Mouse (Mus musculus) neural tube, postnatal 0 days (tissue): Measurements from ENCODE around the gene 1700025G04Rik. TPM values are rescaled to one million over a fixed set of nuclear protein-coding genes. Genes with fewer than 3 reads are reported as not detected.

Experiments
- polyA plus RNA-seq: library from polyadenylated mRNA; unstranded; fragments of >200 nt; fragmentation: Nextera tagmentation; extraction: Ambion mirVana; gene quantifications from 2 replicates; pipeline ENCODE4 v1.2.1, GENCODE M21; 2015

1700025G04Rik gene
- 37.1 and 40.9 TPM in 2 replicates for polyA plus RNA-seq

GRCm38 (mm10) chr1:152090018-152090553, at the start of gene 1700025G04Rik:
TSS of gene 1700025G04Rik (minus strand) at chr1:152090125.

